Mouse (Mus musculus): ENCODE data around the gene Fgf14.

DNA sequence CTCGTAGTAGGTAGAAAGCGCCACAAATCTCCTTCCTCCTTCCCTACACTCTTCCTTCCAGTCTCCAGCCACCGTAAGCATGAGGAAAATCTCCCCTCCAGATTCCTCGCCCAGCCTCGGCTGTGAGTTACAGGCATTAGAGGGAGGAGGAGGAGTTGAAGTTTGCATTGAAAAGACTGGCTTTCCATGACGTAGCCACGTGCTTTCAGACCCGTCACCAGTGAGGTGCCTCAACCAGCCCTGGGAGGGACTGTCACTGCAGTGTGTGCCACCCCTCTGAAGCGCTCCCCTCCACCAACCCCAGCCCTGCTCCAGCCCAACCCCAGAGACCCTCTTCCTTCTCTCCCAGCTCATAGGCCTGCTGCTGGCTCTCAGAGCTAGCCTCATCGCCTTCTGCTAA, 452 bp upstream of the Fgf14 start:
- TF ChIP-seq POLR2A (IDR thresholded peaks at IDR 0.05; ENCODE audit: low read depth, low read length) (no peak), CTCF (IDR thresholded peaks at IDR 0.05; ENCODE audit: extremely low read depth, insufficient read length, insufficient replicate concordance, low read depth, low read length) (no peak)
